Mouse (Mus musculus): ENCODE results near the gene Lcp2.

The Lcp2 gene

DNA sequence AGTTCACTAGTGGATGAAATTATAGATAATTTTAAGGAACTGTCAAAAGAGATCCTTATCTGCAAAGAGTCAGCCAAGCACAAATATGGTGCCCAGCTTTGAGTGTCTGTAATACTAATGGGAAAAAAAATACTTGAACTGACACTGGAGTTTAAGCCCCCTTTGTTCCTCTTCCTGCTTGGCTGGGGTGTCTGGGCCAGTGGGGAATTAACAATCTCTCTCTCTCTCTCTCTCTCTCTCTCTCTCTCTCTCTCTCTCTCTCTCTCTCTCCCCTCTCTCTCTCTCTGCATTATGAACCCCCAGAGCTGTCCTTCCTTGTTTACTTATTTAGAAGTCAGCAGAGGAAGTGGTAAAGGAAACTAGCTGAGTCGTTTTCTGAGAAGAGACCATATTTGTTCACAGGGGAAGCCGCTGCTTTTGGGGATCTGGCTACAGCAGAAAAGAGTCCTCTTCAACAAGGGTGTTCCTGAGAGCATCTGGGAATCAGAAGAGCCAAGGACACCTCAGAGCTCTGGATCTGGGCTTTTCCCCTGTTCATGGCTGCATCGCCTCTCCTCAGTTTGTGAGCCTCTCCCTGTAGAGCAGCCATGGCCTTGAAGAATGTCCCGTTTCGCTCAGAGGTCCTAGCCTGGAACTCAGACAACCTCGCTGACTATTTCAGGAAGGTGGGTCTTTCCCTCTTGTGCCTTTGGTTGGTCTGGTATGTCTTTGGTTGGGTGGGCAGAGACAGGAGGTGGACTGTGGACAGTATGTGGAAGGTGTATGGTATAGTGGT, at the start of gene Lcp2:
Lcp2 (plus strand) TSS at position 154 of the 775 bp plus-strand sequence.
- DNase-seq (ENCODE audit: low read depth): no peak

DNA sequence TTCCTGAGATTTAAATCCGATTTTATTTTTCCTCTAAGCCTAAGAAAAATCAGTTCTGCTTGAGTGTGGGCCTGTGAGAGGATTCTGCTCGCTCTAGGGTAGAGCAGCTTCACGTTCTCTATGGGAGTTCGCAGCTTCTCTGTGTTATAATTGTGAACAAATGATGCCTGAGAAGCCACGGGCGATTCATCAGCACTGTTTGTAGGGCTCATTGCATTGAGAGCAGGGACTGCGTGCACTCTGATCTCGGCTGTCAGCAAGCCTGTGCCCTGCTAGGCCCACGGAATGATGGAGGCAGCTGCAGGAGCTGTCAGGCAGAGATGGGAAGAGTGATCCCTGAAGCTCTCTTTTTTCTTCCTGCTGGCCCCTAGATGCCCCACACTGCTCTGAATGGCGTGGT, 48.5 kb upstream of the Lcp2 start:
- DNase-seq (ENCODE audit: low read depth): no peak

DNA sequence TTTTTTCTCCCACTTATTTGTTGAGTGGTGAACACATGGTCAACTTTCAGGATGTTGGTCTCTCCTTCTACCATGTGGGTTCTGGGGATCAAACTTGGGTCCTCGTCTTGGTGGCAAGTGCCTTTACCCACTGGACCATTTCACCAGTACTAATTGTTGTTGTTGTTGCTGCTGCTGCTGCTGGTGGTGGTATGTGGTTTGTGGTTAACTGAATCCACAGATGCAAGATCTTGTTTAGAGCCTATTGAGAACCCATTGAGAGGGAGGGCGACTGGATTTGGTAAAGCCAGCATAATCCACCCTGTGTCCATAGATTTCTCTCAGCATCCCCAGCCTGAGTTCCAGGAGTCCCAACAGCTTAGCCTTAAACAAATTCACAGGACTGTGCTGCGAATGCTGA, 46.3 kb upstream of the Lcp2 start:
- DNase-seq (ENCODE audit: low read depth): no peak

DNA sequence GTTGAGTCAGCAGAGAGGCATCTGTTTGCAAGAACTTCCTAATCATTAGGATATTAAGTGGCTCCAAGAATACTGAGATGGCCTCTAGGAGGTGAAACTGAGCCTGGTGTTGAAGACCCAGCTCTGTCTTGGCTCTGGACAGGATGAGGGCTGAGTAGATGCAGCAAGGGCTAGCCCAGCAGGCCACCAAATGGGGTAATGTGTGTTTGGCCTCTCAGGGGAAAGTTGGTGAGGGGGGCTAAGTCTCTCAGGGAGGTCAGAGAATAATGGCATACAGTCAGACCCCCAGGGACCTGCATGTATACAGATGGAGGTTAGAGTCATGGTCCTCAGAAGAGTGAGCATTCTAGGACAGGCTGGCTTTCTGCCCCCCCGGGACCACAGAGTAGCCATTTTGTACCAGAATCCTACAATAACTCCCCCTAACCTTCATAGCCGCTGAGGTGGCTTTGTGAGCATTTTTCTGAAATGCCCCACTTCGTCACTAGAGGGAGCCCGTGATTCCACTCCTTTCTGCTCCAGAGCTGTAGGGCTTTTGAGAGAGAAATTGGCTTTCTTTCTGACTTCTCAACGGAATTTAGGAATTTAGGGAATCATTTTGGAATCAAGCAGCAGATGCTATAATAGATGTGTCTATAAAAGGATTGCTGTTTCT, 44.7 kb upstream of the Lcp2 start:
- DNase-seq (ENCODE audit: low read depth): peak; percentile 30

DNA sequence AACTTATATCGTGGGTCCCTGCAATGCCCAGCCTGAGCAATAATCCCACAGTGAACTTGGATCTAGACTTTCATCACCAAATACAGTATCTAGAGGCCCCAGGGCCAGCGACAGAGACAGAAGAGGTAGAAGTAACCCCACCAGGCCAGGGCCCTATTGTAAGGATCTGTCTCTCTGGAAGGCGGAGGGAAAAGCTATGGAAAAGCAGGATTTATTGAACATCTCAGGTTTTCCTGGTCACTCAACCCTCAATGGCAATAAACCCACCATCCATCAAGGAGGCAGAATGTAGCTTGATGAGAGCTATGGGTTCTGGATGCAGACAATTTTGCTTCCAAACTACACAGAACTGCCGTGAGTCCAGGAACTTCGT, 44.1 kb upstream of the Lcp2 start:
- DNase-seq (ENCODE audit: low read depth): no peak

DNA sequence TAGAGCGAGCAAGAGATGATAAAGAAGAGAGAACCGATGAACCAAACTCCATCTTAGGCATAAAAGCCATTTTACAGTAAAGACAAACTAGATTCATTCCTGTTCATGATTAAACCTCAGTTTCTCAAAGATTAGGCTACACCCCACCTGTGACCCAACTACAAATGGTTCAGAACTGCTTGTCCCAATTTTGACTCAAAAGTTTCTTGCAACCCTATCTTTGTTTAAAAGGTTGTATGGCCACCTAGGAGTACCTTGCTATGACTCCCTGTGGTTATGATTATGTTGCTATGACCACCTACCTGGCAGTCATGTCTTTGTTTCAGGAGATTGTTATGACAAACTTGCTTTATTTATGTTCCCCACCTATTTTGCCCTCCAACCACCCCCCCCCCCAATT, 39.1 kb upstream of the Lcp2 start:
- DNase-seq (ENCODE audit: low read depth): no peak

DNA sequence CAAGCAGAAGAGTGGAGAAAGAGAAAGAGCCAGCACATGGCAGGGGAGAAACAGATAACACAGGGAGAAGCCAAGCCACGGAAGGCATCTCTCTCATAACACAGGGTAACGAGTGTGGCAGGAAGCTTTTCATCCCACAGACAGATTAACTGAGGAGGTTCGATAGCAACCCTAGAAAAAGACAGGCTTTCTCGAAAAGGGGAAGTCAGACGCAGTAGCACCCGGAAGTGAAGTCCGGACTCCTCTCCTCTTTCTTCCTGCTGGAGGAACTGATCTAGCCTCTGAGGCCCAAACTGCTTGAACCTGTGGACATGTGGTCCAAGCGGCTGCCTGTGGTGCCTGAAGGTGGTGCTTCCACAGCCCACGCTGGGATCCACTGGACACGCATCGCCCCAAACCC, 38.5 kb upstream of the Lcp2 start:
- DNase-seq (ENCODE audit: low read depth): no peak

DNA sequence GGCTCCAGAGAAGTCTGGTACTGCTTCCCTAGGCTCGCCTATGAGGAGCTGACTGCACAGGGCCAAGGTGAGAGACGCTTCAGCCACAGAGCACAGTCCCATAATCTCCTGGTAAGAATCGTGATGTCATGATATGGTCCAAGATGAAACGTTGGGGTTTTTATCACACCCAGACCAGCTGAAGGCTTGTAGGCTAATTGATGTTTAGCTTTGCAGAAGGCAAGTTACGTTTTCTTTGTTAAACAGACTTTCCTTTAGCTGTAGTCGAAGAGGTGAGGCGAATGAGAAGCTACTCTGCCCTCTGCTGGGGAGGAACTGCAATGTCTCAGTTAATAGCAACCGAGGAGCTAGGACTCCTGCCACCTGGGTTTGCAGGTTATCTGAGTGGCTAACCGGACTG, 38.0 kb upstream of the Lcp2 start:
- DNase-seq (ENCODE audit: low read depth): peak; percentile 52

DNA sequence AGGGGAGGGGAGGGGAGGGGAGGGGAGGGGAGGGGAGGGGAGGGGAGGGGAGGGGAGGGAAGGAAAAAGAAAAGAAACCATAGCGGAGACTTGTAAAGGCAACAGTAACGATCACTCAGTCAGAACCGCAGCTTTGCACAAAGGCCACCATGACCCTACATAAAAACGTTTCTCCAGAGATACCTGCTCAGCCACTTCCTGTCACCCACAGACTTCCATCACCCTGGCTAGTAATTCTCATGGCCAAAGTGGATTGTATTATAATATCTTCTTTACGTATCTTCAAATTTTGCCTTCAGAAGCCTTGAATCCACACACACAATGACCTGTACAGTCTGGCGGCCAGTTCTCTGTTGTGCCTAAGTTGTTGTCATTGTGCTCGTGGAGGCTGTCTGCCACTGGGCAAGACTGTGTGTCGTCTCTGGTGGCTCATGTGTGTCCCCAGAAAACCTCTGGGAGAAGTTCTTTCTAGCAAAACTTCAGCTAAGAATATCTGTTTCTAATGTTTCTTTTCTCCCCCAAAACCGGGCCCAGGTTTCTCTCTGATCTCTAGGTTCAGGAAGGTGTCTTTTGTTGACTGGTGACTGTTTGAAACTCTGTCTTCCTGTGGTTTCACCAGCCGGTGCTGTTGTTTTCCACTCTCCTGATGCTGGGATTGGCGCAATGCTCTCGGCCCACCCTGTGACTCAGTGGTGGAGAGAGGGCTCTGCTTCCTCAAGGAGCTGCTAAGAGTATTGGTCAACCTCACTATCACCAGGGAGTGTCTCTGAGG, 37.2 kb upstream of the Lcp2 start:
- DNase-seq (ENCODE audit: low read depth): no peak

DNA sequence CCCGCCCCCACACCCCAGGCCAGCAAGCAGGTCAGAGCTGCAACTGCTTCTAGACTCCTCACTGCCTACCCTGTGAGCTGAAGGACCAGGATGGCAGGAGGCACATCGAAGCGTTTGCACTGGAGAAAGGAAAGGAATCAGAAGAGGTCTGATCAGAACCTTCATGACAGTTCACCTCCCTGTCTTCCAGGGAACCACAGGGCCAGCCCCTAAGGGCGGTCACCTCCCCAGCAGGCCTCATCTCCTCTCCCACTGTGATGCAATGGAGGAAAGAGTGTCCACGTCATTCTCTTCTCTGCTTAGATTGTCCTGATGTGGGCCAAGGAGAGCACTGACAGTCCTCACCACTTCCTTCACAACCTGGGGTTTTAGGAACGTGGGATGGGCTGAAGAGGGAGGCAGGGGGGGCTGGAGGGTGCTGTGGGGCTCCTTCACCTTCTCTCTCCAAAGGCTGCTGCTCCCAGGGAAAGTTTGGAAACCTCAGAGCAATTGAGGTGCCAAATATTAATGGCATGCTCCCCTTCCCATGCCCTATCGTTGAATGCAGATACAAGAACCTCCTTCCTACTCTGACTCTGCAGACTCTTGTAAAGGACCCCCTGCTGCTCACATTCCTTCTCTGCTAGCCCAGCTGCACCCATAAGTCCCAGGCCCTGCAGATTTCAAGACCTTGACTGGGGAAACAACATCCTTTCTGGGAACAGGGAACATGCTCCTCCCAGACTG, 36.4 kb upstream of the Lcp2 start:
- DNase-seq (ENCODE audit: low read depth): no peak

DNA sequence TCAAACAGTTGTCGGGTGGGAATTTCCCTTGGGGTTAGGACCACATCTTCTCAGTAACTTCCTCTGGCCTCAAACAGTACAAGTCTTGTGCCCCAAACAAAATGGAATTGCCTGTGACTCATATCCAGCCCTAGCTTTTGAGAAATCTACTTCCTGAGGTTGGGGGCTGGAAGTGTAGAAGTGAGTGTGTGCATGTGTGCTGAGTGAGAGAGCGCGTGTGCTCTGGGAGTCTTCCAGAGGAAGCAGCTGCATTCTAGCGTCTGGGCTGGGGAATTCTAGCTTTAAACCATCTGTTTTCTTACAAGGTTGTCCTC, 35.9 kb upstream of the Lcp2 start:
- no peak for DNase-seq (ENCODE audit: low read depth)

DNA sequence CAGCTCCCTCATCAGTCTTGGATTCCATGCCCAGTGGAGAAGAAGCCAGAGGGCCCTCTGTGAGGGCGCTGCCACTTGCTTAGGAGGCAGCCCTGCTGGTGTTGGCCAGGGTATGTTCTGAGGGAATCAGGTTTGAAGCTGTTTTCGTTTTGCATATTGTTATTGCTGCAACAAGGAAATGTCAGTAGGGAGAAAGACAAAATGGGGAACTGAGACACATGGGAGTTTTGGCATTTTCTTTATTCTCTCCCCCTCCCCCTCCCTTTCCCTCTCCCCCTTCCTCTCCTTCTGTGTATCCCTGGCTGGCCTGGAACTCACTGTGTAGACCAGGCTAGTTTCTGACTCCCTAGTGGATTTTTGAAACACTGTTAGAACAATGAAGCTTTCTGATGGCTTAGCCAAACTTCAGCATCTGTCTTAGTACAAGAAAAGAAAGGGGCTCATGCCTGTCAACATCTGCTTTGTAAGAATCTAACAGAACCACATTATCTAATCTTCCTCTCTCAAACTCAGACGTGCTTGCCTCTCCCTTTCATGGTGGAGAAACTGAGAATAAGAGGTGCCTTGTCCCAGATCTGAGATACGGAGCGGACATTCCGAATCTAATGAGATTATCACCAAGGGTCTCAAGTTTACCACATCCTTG, 34.6 kb upstream of the Lcp2 start:
- no peak for DNase-seq (ENCODE audit: low read depth)

DNA sequence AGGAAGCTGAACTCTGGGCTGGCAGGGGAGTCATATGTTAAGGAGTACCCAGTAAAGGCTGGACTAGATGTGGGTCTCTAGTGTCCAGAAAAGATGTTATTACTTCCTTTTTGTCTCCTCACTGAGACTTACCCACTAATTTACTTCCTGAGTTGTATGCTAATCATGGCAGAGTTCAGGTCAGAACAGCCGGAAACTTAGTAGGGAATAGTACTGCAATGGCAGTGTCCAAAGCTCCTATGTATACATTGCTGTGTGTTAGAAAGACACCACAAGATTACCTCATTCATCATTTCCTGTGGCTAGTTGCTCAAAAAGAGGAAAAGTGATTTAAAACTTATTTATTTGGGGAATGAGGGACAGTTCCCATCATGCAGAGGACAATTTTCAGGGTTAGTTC, 21.6 kb upstream of the Lcp2 start:
- no peak for DNase-seq (ENCODE audit: low read depth)

DNA sequence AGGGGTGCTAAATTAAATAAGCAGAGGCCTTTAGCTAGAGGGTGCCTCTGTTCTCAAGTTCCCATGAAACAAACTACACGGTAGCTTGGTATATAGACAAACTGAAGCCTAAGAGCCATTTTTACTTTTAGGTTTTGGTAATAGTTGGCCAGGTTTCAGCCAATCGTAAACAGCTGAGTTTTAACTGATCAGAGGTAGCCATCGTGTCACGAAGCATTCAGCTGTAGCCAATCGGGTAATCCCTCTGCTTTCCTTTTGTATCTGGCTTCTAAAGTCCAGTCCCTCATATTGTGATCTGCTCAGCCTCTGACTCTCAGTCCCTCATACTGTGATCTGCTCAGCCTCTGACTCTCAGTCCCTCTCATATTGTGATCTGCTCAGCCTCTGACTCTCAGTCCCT, 17.1 kb upstream of the Lcp2 start:
- DNase-seq (ENCODE audit: low read depth): no peak

DNA sequence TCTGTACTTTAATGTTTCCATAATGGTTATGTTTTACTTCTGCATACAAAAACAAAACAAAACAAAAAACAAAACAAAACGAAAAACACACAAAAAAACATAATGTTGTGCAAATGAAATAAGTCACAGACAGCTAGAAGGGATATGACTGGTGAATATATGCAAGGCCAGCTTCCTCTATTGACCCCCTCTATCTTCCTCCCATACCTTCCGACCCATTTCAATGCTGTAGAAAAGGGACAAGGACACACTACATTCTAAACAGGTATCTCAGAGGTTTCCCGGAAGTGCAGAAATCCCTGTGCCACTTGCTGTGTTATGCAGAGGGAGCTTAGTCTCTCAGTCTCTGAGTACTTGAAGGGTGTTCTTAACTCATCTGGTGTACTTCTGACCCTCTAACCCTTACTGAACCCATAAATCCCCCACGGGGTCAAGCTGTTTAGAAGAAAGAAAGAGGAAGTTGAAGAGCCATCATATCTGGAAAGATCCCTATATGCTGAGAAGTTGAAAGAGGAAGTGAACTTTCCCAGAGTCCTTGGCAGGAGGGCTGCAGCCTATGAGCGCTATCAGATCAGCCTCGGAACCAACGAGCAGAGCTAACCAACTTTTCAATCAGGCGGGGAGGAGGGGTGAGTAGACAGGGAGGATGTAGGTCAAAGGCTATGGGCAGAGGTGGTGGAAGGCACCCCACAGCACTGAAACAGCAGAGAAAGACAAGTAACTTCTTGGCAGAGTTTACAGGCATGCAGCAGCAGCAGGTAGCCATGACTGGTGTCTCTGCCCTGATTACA, 15.5 kb upstream of the Lcp2 start:
- no peak for DNase-seq (ENCODE audit: low read depth)

DNA sequence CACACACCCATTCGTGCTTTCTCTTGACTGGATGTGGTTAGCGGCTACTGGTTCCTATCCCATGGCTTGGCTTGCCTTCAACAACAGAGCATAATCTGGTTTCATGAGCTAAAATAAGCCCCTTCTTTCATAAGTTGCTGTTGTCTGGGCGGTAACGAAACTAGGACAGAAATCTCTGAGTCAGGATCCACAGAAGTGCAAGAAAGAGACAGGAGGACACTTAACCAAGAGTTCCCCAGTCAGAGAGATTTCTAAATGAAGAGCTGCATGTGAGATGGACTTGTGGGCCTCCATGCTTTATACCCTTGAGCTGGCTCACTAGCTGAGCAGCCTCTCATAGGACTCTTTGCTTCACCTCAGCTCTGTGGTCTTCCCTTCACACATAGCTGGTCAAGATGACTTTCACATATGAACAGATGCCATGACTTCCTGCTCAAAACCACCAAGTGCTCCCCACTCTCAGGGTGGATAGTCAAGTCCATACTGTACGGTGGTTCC, 12.7 kb upstream of the Lcp2 start:
- DNase-seq (ENCODE audit: low read depth): no peak

DNA sequence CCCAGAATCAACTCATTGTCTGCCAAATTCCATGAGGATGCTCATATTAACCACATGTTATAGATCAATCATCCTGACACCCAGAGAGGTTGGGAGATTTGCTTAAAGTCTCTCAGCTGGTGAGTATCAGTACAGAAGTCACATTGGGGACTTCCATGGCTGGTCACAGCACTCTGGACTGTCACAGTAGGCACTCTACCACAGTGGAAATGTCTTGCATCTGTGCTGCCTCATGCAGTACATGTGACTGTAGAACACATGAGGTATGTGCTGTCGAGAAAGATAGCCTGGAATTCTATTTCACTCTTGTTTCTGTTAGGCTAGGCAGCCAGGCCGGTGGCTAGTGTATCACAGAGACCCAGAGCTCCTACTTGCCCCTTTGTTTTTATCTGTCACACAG, 11.9 kb upstream of the Lcp2 start:
- DNase-seq (ENCODE audit: low read depth): no peak

DNA sequence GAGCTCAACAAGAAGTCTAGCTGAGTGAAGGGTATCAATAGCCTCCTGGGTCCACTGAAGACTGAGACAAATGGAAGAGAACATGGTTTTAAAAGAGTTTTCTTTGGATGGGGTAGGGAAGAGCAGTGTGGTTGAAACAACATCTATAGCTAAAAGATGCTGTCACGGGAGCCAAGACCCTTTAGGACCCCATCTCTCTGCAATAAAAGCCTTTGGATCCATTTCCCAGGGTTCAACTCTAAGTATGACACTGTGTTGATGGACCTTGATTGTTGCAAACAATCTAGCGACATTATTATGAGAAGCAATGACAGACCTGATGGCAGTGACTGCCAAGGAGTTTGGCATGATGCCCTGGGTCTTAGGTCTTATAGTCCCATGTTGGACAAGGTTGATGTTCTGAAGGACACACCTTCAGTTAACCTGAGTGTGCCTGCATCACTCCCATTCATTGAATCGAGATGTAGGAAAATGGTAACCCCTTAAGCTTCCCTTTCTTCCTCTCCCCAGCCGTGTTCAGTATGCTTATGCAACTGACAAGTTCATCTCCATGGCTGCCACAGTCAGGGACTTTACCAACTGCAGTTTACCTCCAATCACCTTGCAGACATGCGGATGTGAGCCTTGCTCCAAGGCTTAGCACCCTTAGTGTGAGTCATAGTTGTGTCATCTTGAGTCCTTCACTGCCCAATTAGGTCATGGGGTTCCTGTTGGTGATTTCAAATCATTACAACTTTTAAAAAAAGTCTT, 10.6 kb upstream of the Lcp2 start:
- no peak for DNase-seq (ENCODE audit: low read depth)

DNA sequence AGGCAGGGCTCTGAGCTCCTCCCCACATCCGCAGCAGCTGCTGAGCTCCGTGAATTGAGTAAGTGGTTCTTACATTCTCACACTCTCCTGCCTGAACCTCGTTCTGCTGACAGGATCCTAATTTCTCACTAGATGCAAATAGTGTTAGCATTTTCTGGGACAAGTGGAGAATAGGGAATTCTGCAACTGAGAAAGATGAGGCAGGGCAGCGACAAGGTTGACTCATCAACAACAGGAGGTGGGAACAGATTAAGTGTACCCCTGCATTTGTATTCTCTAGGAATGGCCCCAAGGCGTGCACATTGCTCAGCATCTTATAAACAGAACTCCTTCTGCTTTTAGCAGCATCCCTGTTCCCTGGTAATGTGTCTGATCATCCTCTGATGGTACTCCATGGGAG, 6.7 kb upstream of the Lcp2 start:
- no peak for DNase-seq (ENCODE audit: low read depth)

DNA sequence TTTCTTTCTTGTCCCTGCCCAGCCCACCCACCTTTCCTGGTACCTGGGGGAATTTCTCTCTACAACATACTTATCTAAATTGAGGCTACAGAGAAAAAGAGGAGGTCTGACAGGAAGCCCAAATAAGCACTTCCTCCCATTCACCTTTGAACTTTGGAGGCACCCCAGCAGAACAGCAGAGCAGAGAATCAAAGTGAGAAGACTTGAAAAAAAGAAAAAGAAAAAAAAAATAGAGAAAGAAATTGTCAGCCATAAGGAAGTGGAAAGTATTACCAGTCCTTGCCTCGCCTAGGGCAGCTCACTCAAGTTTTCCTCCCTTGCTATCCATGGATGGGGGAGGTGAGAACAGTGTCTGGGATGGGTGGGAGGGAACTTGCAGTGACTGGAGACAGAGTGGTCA, 3.9 kb upstream of the Lcp2 start:
- no peak for DNase-seq (ENCODE audit: low read depth)

DNA sequence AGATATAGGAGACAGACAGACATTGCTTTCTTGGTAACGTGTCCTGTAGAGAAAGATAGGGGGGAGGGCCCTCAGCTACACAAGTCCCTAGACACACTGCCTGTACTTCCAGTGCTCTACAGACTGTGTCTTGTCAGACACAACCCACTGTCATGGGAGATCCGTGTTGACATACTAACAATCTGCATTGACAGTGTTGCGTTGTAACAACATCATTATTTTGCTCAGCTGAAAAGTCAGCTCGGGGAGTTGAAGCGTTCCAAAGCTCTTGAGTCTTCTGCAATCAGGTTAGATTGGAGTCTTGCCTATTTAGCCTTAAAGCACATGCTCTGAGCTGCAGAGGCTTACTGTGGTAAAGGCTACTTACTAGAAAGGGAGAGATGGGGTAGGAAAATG, 820 bp downstream of the Lcp2 start:
- no peak for DNase-seq (ENCODE audit: low read depth)

Data from c-Kit-positive CD71-positive TER-119-negative erythroid progenitor cells, embryonic 14.5 days (primary cell).